Mouse (Mus musculus): ENCODE measurements around the gene Shmt1. TPM values are rescaled to one million over a fixed set of nuclear protein-coding genes. Genes with fewer than 3 reads are reported as not detected.

The Shmt1 gene
- polyA plus RNA-seq, 1 experiment from 2014 or later: 79.4 TPM

GRCm38 (mm10) chr11:60776107-60776828 is 35.2 kb downstream of the Shmt1 start:
- H3K27me3 ChIP-seq (ENCODE audit: insufficient read depth, low read length): no peaks in the 10 kb centered on the region
- peaks cover 45% of the 10 kb centered on the region for H3K4me1 ChIP-seq (ENCODE audit: insufficient read depth, low read length)
- ATAC-seq (ENCODE audit: low FRiP score, low TSS enrichment): no peak
- peak overlapping the region; percentile 93 for H3K4me2 ChIP-seq (replicated peaks; ENCODE audit: low read depth, low read length)
- H3K27ac ChIP-seq (ENCODE audit: low read length): peak overlapping the region; percentile 91
- H3K4me3 ChIP-seq (ENCODE audit: low read length): peak overlapping the region; percentile 69
- peak overlapping the region; percentile 77 for H3K9ac ChIP-seq (replicated peaks; ENCODE audit: low read length)
- H3K36me3 ChIP-seq (ENCODE audit: insufficient read depth, low read length): peaks cover 16% of the 10 kb centered on the region; the same call in 1 of the 2 replicates
- no peaks in the 10 kb centered on the region for H3K9me3 ChIP-seq (ENCODE audit: low read length)
- 1% methylated on average over 17 of the region's 17 CpGs for WGBS

GRCm38 (mm10) chr11:60775578-60775977 is 35.9 kb downstream of the Shmt1 start:
- 48% methylated on average over 6 of the region's 6 CpGs for WGBS
- Histone ChIP-seq H3K4me1 (ENCODE audit: insufficient read depth, low read length) (peaks cover 38% of the 10 kb centered on the region), H3K9me3 (ENCODE audit: low read length) (no peaks in the 10 kb centered on the region), H3K4me3 (ENCODE audit: low read length) (peak overlapping the region; percentile 69), H3K4me2 (replicated peaks; ENCODE audit: low read depth, low read length) (peak overlapping the region; percentile 93), H3K27ac (ENCODE audit: low read length) (no peak overlapping the region), H3K27me3 (ENCODE audit: insufficient read depth, low read length) (no peaks in the 10 kb centered on the region), H3K9ac (replicated peaks; ENCODE audit: low read length) (peak overlapping the region; percentile 77; the same call in 1 of the 2 replicates), H3K36me3 (ENCODE audit: insufficient read depth, low read length) (peaks cover 16% of the 10 kb centered on the region; the same call in 1 of the 2 replicates)
- ATAC-seq (ENCODE audit: low FRiP score, low TSS enrichment): no peak

- Histone ChIP-seq H3K27me3 (ENCODE audit: insufficient read depth, low read length) (no peaks in the 10 kb centered on the region), H3K9me3 (ENCODE audit: low read length) (no peaks in the 10 kb centered on the region), H3K4me1 (ENCODE audit: insufficient read depth, low read length) (peaks cover 31% of the 10 kb centered on the region), H3K4me3 (ENCODE audit: low read length) (no peak overlapping the region), H3K9ac (replicated peaks; ENCODE audit: low read length) (0 out of 2 replicates have a peak overlapping the region, but pooled peaks have one; percentile 19), H3K4me2 (replicated peaks; ENCODE audit: low read depth, low read length) (no peak overlapping the region; the same call in 1 of the 2 replicates), H3K27ac (ENCODE audit: low read length) (no peak overlapping the region), H3K36me3 (ENCODE audit: insufficient read depth, low read length) (peaks cover 12% of the 10 kb centered on the region; the same call in 1 of the 2 replicates)
- no peak for ATAC-seq (ENCODE audit: low FRiP score, low TSS enrichment)
- WGBS: 81% methylated on average over 1 of the region's 1 CpGs
Observed at GRCm38 (mm10) chr11:60774841-60775240, 36.7 kb downstream of the Shmt1 start.

- 86% methylated on average over 3 of the region's 3 CpGs for WGBS
- no peak overlapping the region for H3K4me3 ChIP-seq (ENCODE audit: low read length)
- 0 out of 2 replicates have a peak overlapping the region, but pooled peaks have one; percentile 22 for H3K9ac ChIP-seq (replicated peaks; ENCODE audit: low read length)
- H3K4me1 ChIP-seq (ENCODE audit: insufficient read depth, low read length): peaks cover 25% of the 10 kb centered on the region
- no peaks in the 10 kb centered on the region for H3K9me3 ChIP-seq (ENCODE audit: low read length)
- no peak for ATAC-seq (ENCODE audit: low FRiP score, low TSS enrichment)
- peaks cover 7% of the 10 kb centered on the region; the same call in 1 of the 2 replicates for H3K36me3 ChIP-seq (ENCODE audit: insufficient read depth, low read length)
- H3K27ac ChIP-seq (ENCODE audit: low read length): no peak overlapping the region
- H3K4me2 ChIP-seq (replicated peaks; ENCODE audit: low read depth, low read length): no peak overlapping the region
- no peaks in the 10 kb centered on the region for H3K27me3 ChIP-seq (ENCODE audit: insufficient read depth, low read length)
Observed at GRCm38 (mm10) chr11:60774158-60774689, 37.3 kb downstream of the Shmt1 start.

GRCm38 (mm10) chr11:60772161-60772560 is 39.4 kb downstream of the Shmt1 start:
- 85% methylated on average over 4 of the region's 4 CpGs for WGBS

GRCm38 (mm10) chr11:60770776-60771175 is 40.7 kb downstream of the Shmt1 start:
- no peak overlapping the region for H3K4me2 ChIP-seq (replicated peaks; ENCODE audit: low read depth, low read length)
- H3K4me3 ChIP-seq (ENCODE audit: low read length): no peak overlapping the region
- H3K27ac ChIP-seq (ENCODE audit: low read length): no peak overlapping the region
- peaks cover 10% of the 10 kb centered on the region for H3K4me1 ChIP-seq (ENCODE audit: insufficient read depth, low read length)
- WGBS: 83% methylated on average over 3 of the region's 3 CpGs
- ATAC-seq (ENCODE audit: low FRiP score, low TSS enrichment): no peak
- no peaks in the 10 kb centered on the region for H3K27me3 ChIP-seq (ENCODE audit: insufficient read depth, low read length)
- no peaks in the 10 kb centered on the region for H3K9me3 ChIP-seq (ENCODE audit: low read length)
- H3K36me3 ChIP-seq (ENCODE audit: insufficient read depth, low read length): no peaks in the 10 kb centered on the region
- H3K9ac ChIP-seq (replicated peaks; ENCODE audit: low read length): no peak overlapping the region

More at GRCm38 (mm10) chr11:60772161-60772560, 39.4 kb downstream of the Shmt1 start:
- no peak for ATAC-seq (ENCODE audit: low FRiP score, low TSS enrichment)
- H3K27ac ChIP-seq (ENCODE audit: low read length): no peak overlapping the region
- H3K9me3 ChIP-seq (ENCODE audit: low read length): no peaks in the 10 kb centered on the region
- no peak overlapping the region for H3K4me2 ChIP-seq (replicated peaks; ENCODE audit: low read depth, low read length)
- peaks cover 15% of the 10 kb centered on the region for H3K4me1 ChIP-seq (ENCODE audit: insufficient read depth, low read length)
- no peaks in the 10 kb centered on the region for H3K36me3 ChIP-seq (ENCODE audit: insufficient read depth, low read length)
- H3K27me3 ChIP-seq (ENCODE audit: insufficient read depth, low read length): no peaks in the 10 kb centered on the region
- no peak overlapping the region for H3K4me3 ChIP-seq (ENCODE audit: low read length)
- no peak overlapping the region for H3K9ac ChIP-seq (replicated peaks; ENCODE audit: low read length)

GRCm38 (mm10) chr11:60769322-60769721 is 42.2 kb downstream of the Shmt1 start:
- WGBS: 95% methylated on average over 2 of the region's 2 CpGs
- Histone ChIP-seq H3K36me3 (ENCODE audit: insufficient read depth, low read length) (peaks cover 5% of the 10 kb centered on the region; the same call in 1 of the 2 replicates), H3K4me1 (ENCODE audit: insufficient read depth, low read length) (no peaks in the 10 kb centered on the region), H3K4me3 (ENCODE audit: low read length) (no peak overlapping the region), H3K4me2 (replicated peaks; ENCODE audit: low read depth, low read length) (no peak overlapping the region), H3K9me3 (ENCODE audit: low read length) (no peaks in the 10 kb centered on the region), H3K27ac (ENCODE audit: low read length) (no peak overlapping the region), H3K9ac (replicated peaks; ENCODE audit: low read length) (no peak overlapping the region), H3K27me3 (ENCODE audit: insufficient read depth, low read length) (no peaks in the 10 kb centered on the region)
- ATAC-seq (ENCODE audit: low FRiP score, low TSS enrichment): no peak

- ATAC-seq (ENCODE audit: low FRiP score, low TSS enrichment): no peak
- H3K9me3 ChIP-seq (ENCODE audit: low read length): no peaks in the 10 kb centered on the region
- no peaks in the 10 kb centered on the region for H3K27me3 ChIP-seq (ENCODE audit: insufficient read depth, low read length)
- no peak overlapping the region for H3K4me2 ChIP-seq (replicated peaks; ENCODE audit: low read depth, low read length)
- H3K36me3 ChIP-seq (ENCODE audit: insufficient read depth, low read length): peaks cover 6% of the 10 kb centered on the region; the same call in 1 of the 2 replicates
- H3K27ac ChIP-seq (ENCODE audit: low read length): no peak overlapping the region
- WGBS: 86% methylated on average over 4 of the region's 4 CpGs
- no peak overlapping the region for H3K9ac ChIP-seq (replicated peaks; ENCODE audit: low read length)
- H3K4me1 ChIP-seq (ENCODE audit: insufficient read depth, low read length): no peaks in the 10 kb centered on the region
- H3K4me3 ChIP-seq (ENCODE audit: low read length): no peak overlapping the region
Observed at GRCm38 (mm10) chr11:60766969-60767368, 44.5 kb downstream of the Shmt1 start.

- 94% methylated on average over 3 of the region's 3 CpGs for WGBS
- H3K27me3 ChIP-seq (ENCODE audit: insufficient read depth, low read length): no peaks in the 10 kb centered on the region
- H3K27ac ChIP-seq (ENCODE audit: low read length): no peak overlapping the region
- no peak overlapping the region for H3K9ac ChIP-seq (replicated peaks; ENCODE audit: low read length)
- H3K4me1 ChIP-seq (ENCODE audit: insufficient read depth, low read length): no peaks in the 10 kb centered on the region
- H3K9me3 ChIP-seq (ENCODE audit: low read length): no peaks in the 10 kb centered on the region
- peaks cover 35% of the 10 kb centered on the region for H3K36me3 ChIP-seq (ENCODE audit: insufficient read depth, low read length)
- no peak for ATAC-seq (ENCODE audit: low FRiP score, low TSS enrichment)
- no peak overlapping the region for H3K4me3 ChIP-seq (ENCODE audit: low read length)
- no peak overlapping the region for H3K4me2 ChIP-seq (replicated peaks; ENCODE audit: low read depth, low read length)
Observed at GRCm38 (mm10) chr11:60761681-60762080, 49.8 kb downstream of the Shmt1 start.

- no peak for ATAC-seq (ENCODE audit: low FRiP score, low TSS enrichment)
- Histone ChIP-seq H3K27ac (ENCODE audit: low read length) (no peak overlapping the region), H3K4me2 (replicated peaks; ENCODE audit: low read depth, low read length) (no peak overlapping the region), H3K27me3 (ENCODE audit: insufficient read depth, low read length) (no peaks in the 10 kb centered on the region), H3K36me3 (ENCODE audit: insufficient read depth, low read length) (peaks cover 62% of the 10 kb centered on the region), H3K4me1 (ENCODE audit: insufficient read depth, low read length) (no peaks in the 10 kb centered on the region), H3K4me3 (ENCODE audit: low read length) (no peak overlapping the region), H3K9me3 (ENCODE audit: low read length) (no peaks in the 10 kb centered on the region), H3K9ac (replicated peaks; ENCODE audit: low read length) (no peak overlapping the region)
- 98% methylated on average over 7 of the region's 7 CpGs for WGBS
Observed at GRCm38 (mm10) chr11:60755570-60755969, 55.9 kb downstream of the Shmt1 start.

Measured in kidney, embryonic 16.5 days (tissue).